Mouse (Mus musculus): ENCODE measurements around the gene Lpar5. TPM values are rescaled to one million over a fixed set of nuclear protein-coding genes. Genes with fewer than 3 reads are reported as not detected.

Gene Lpar5
- polyA plus RNA-seq, 1 experiment = 2.5 TPM

DNA sequence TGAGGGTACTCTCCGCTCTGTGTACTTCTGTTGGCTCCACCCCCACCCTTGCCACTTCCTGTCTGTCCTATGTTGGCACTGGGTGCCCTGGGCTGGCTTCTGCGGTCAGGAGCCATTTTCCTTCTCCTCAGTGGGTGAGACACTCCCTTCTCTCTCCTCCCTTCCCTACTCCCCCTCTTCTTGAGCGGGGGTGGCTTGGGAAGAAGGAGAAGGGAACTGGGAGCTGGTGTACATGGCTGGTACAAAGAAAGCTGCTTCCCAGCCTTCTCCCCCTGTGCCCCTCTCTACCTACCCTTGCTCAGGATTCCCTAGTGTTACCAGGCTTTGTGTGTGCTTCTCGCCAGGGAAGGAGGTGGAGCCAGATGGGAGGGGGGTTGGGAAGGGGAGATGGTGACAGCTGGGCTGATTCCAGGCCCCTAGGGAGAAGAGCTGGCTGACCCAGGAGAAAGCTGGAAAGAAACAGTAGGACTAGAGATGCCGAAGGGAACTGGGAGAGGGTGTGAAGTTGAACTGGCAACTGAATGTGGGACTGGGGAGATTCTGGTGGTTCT is 31.8 kb downstream of the Lpar5 start:
- TF ChIP-seq CTCF (IDR thresholded peaks at IDR 0.05; ENCODE audit: low read depth, low read length) (no peak), POLR2A (IDR thresholded peaks at IDR 0.05; ENCODE audit: insufficient read depth, low read length) (no peak), EP300 (IDR thresholded peaks at IDR 0.05; ENCODE audit: insufficient read depth, low read depth, low read length) (no peak)
- Histone ChIP-seq H3K36me3 (ENCODE audit: control insufficient read depth, insufficient read depth, low read length, poor library complexity, severe bottlenecking) (peaks cover 50% of the 10 kb centered on the region), H3K4me1 (ENCODE audit: control insufficient read depth, insufficient read depth, low read length) (no peaks in the 10 kb centered on the region)

DNA sequence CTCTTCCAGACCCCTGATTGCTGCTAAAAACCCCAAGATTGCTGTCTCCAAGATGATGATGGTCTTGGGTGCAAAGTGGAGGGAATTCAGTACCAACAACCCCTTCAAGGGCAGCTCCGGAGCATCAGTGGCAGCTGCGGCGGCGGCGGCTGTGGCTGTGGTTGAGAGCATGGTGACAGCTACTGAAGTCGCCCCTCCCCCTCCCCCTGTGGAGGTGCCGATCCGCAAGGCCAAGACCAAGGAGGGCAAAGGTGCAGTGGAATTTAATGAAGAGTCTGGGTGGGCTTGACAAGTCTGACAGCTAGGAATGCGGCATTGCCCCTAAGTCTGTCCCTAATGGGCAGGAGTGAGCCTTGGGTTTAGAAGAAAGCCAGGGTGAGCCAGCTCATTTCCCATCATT is 33.7 kb downstream of the Lpar5 start:
- Histone ChIP-seq H3K27ac (ENCODE audit: insufficient read depth, low read length) (no peak overlapping the region), H3K9me3 (replicated peaks; ENCODE audit: control insufficient read depth, insufficient read depth, low read length, poor library complexity, severe bottlenecking) (no peaks in the 10 kb centered on the region), H3K4me3 (ENCODE audit: low read depth, low read length) (no peak overlapping the region), H3K27me3 (ENCODE audit: control insufficient read depth, insufficient read depth, low read length, poor library complexity, severe bottlenecking) (no peaks in the 10 kb centered on the region), H3K36me3 (ENCODE audit: control insufficient read depth, insufficient read depth, low read length, poor library complexity, severe bottlenecking) (peaks cover 66% of the 10 kb centered on the region), H3K4me1 (ENCODE audit: control insufficient read depth, insufficient read depth, low read length) (no peaks in the 10 kb centered on the region), H3K9ac (ENCODE audit: low read depth, poor library complexity, severe bottlenecking) (no peak overlapping the region)
- TF ChIP-seq CTCF (IDR thresholded peaks at IDR 0.05; ENCODE audit: low read depth, low read length) = no peak
- no peak for TF ChIP-seq EP300 (IDR thresholded peaks at IDR 0.05; ENCODE audit: insufficient read depth, low read depth, low read length)
- TF ChIP-seq POLR2A (IDR thresholded peaks at IDR 0.05; ENCODE audit: insufficient read depth, low read length) = no peak

More for the DNA sequence above, 31.8 kb downstream of the Lpar5 start:
- no peaks in the 10 kb centered on the region for H3K9me3 ChIP-seq (replicated peaks; ENCODE audit: control insufficient read depth, insufficient read depth, low read length, poor library complexity, severe bottlenecking)
- no peaks in the 10 kb centered on the region for H3K27me3 ChIP-seq (ENCODE audit: control insufficient read depth, insufficient read depth, low read length, poor library complexity, severe bottlenecking)
- H3K9ac ChIP-seq (ENCODE audit: low read depth, poor library complexity, severe bottlenecking) = no peak overlapping the region
- no peak overlapping the region for H3K4me3 ChIP-seq (ENCODE audit: low read depth, low read length)
- no peak overlapping the region for H3K27ac ChIP-seq (ENCODE audit: insufficient read depth, low read length)

DNA sequence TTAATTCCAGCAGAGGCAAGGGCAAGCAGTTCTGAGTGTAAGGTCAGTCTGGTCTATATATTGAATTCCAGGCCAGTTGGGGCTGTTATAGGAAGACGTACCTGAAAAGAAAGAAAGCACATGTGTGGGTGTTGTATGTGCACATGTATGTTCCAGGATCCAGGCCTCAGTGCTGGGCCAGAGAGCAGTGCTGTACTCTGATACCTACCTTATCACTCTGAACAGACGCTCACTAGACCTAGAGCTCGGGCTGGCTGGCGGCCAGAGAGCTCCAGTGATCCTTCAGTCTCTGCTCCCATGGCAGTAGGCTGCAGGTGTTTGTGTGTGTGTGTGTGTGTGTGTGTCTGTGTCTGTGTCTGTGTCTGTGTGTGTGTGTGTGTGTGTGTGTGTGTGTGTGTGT is 36.5 kb downstream of the Lpar5 start:
- Histone ChIP-seq H3K36me3 (ENCODE audit: control insufficient read depth, insufficient read depth, low read length, poor library complexity, severe bottlenecking) (peaks cover 82% of the 10 kb centered on the region), H3K9ac (ENCODE audit: low read depth, poor library complexity, severe bottlenecking) (no peak overlapping the region), H3K27ac (ENCODE audit: insufficient read depth, low read length) (no peak overlapping the region), H3K9me3 (replicated peaks; ENCODE audit: control insufficient read depth, insufficient read depth, low read length, poor library complexity, severe bottlenecking) (no peaks in the 10 kb centered on the region), H3K4me1 (ENCODE audit: control insufficient read depth, insufficient read depth, low read length) (no peaks in the 10 kb centered on the region), H3K4me3 (ENCODE audit: low read depth, low read length) (no peak overlapping the region), H3K27me3 (ENCODE audit: control insufficient read depth, insufficient read depth, low read length, poor library complexity, severe bottlenecking) (no peaks in the 10 kb centered on the region)
- TF ChIP-seq EP300 (IDR thresholded peaks at IDR 0.05; ENCODE audit: insufficient read depth, low read depth, low read length) (no peak), CTCF (IDR thresholded peaks at IDR 0.05; ENCODE audit: low read depth, low read length) (no peak), POLR2A (IDR thresholded peaks at IDR 0.05; ENCODE audit: insufficient read depth, low read length) (no peak)

DNA sequence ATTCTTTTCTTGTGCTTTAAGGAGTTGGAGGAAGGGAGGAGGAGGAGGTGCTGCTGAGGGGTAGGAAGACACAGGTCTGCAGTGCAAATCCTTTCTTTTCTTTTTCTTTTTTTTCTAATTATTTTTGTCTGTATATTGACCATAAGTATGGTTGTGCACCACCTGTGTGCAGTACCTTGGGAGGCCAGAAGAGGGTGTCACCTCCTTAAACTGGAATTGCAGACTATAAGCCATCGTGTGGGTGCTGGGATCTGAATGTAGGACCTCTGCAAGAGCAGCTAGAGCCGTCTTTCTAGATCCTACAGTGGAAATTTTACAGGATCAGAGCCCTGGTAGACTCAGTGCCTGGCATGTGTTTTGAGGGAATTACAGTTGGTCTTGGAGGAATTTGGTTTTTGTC is 40.0 kb downstream of the Lpar5 start:
- Histone ChIP-seq H3K9ac (ENCODE audit: low read depth, poor library complexity, severe bottlenecking) (no peak overlapping the region), H3K9me3 (replicated peaks; ENCODE audit: control insufficient read depth, insufficient read depth, low read length, poor library complexity, severe bottlenecking) (no peaks in the 10 kb centered on the region), H3K27ac (ENCODE audit: insufficient read depth, low read length) (no peak overlapping the region), H3K4me1 (ENCODE audit: control insufficient read depth, insufficient read depth, low read length) (no peaks in the 10 kb centered on the region), H3K36me3 (ENCODE audit: control insufficient read depth, insufficient read depth, low read length, poor library complexity, severe bottlenecking) (peaks cover 87% of the 10 kb centered on the region), H3K4me3 (ENCODE audit: low read depth, low read length) (no peak overlapping the region), H3K27me3 (ENCODE audit: control insufficient read depth, insufficient read depth, low read length, poor library complexity, severe bottlenecking) (no peaks in the 10 kb centered on the region)
- TF ChIP-seq POLR2A (IDR thresholded peaks at IDR 0.05; ENCODE audit: insufficient read depth, low read length) (no peak), EP300 (IDR thresholded peaks at IDR 0.05; ENCODE audit: insufficient read depth, low read depth, low read length) (no peak), CTCF (IDR thresholded peaks at IDR 0.05; ENCODE audit: low read depth, low read length) (no peak)

DNA sequence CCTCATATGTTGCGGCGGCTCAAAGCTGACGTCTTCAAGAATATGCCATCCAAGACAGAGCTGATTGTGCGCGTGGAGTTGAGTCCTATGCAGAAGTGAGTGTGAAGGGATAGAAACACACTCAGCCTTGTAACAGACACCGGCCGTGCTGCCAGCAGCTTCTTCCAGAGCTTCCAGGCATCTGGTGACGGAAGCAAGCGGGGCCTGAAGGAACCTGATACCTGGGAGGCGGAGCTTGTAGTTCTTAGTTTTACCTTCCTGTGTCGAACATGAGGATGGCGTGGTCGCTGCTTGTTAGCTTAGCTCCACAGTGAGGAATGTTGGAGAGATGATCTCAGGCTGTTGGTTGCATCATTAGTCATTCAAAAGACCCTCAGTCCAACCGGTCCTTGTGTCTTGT is 41.7 kb downstream of the Lpar5 start:
- no peak overlapping the region for H3K27ac ChIP-seq (ENCODE audit: insufficient read depth, low read length)
- H3K27me3 ChIP-seq (ENCODE audit: control insufficient read depth, insufficient read depth, low read length, poor library complexity, severe bottlenecking) = no peaks in the 10 kb centered on the region
- no peaks in the 10 kb centered on the region for H3K9me3 ChIP-seq (replicated peaks; ENCODE audit: control insufficient read depth, insufficient read depth, low read length, poor library complexity, severe bottlenecking)
- no peak overlapping the region for H3K9ac ChIP-seq (ENCODE audit: low read depth, poor library complexity, severe bottlenecking)
- no peak for TF ChIP-seq EP300 (IDR thresholded peaks at IDR 0.05; ENCODE audit: insufficient read depth, low read depth, low read length)
- no peak for TF ChIP-seq POLR2A (IDR thresholded peaks at IDR 0.05; ENCODE audit: insufficient read depth, low read length)
- no peak for TF ChIP-seq CTCF (IDR thresholded peaks at IDR 0.05; ENCODE audit: low read depth, low read length)
- no peaks in the 10 kb centered on the region for H3K4me1 ChIP-seq (ENCODE audit: control insufficient read depth, insufficient read depth, low read length)
- no peak overlapping the region for H3K4me3 ChIP-seq (ENCODE audit: low read depth, low read length)
- peaks cover 92% of the 10 kb centered on the region for H3K36me3 ChIP-seq (ENCODE audit: control insufficient read depth, insufficient read depth, low read length, poor library complexity, severe bottlenecking)

DNA sequence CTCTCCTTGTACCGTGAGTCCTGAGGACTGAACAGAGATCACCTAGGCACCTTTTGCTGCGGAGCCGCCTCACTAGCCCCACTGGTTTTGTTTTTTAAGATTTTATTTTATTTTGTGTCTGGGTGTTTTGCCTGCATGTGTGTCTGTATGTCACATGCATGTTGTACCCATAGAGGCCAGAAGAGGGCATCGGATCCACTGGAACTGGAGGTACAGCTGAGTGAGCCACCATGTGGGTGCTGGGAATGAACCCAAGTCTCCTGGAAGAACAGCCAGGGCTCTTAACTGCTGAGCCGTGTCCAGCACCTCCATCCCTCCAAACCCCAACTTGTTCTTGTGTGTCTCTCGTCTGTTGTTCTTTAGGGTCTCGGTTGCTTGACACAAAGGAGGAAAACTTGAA is 43.2 kb downstream of the Lpar5 start:
- no peak for TF ChIP-seq EP300 (IDR thresholded peaks at IDR 0.05; ENCODE audit: insufficient read depth, low read depth, low read length)
- TF ChIP-seq POLR2A (IDR thresholded peaks at IDR 0.05; ENCODE audit: insufficient read depth, low read length) = no peak
- peak; percentile 55 for TF ChIP-seq CTCF (IDR thresholded peaks at IDR 0.05; ENCODE audit: low read depth, low read length)
- H3K4me3 ChIP-seq (ENCODE audit: low read depth, low read length) = no peak overlapping the region
- no peaks in the 10 kb centered on the region for H3K9me3 ChIP-seq (replicated peaks; ENCODE audit: control insufficient read depth, insufficient read depth, low read length, poor library complexity, severe bottlenecking)
- no peaks in the 10 kb centered on the region for H3K4me1 ChIP-seq (ENCODE audit: control insufficient read depth, insufficient read depth, low read length)
- H3K9ac ChIP-seq (ENCODE audit: low read depth, poor library complexity, severe bottlenecking) = no peak overlapping the region
- H3K27ac ChIP-seq (ENCODE audit: insufficient read depth, low read length) = no peak overlapping the region
- H3K36me3 ChIP-seq (ENCODE audit: control insufficient read depth, insufficient read depth, low read length, poor library complexity, severe bottlenecking) = peaks cover 91% of the 10 kb centered on the region
- no peaks in the 10 kb centered on the region for H3K27me3 ChIP-seq (ENCODE audit: control insufficient read depth, insufficient read depth, low read length, poor library complexity, severe bottlenecking)
